Mouse (Mus musculus): ENCODE results near the gene Dock1.

DNA sequence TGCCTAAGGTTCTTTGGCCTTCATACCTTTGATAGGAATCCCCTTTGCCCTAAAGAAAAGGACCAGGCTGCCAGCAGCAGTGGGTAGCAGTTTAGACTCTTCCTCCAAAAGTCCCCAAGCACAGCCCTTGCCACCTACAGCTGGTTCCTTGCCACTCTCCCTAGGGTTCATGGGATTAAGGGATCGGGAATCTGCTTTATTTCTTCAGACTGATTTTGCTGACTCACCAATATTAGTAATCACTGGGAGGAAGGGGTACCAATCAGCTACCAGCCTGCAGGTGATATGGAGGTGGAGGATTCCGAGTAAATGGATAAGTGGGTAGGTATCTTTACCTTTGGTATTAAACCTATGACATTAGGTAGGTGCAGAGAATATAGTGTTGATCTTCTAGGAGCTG, 340.5 kb downstream of the Dock1 start:
- TF ChIP-seq FLI1 (IDR thresholded peaks at IDR 0.05; ENCODE audit: low read length) (no peak), GATA1 (IDR thresholded peaks at IDR 0.05; ENCODE audit: borderline replicate concordance, low read length) (no peak)
